Mouse (Mus musculus) forebrain, embryonic 14.5 days (tissue): Measurements from ENCODE around the gene Vps13d. TPM values are rescaled to one million over a fixed set of nuclear protein-coding genes. Genes with fewer than 3 reads are reported as not detected.

Source experiments
- ATAC-seq: fragments of 200-750 bp; cut with Nextera tagmentation; 2 replicates; pipeline ENCODE4 v1.8.0; 2017; ENCODE audit warnings: mild to moderate bottlenecking, moderate library complexity
- DNase-seq: peaks from one replicate; pipeline ENCODE4 v3.0.0-alpha.2; 2015; ENCODE audit warnings: low spot score
- H3K27ac ChIP-seq: fragments of 300-500 bp; sonication (generic); 2 replicates; pipeline ENCODE4 v1.5.1; 2014; ENCODE audit warnings: low read depth, mild to moderate bottlenecking, control low read depth, low read length, moderate library complexity
- H3K27me3 ChIP-seq: fragments of 300-500 bp; sonication (generic); replicated peaks from 2 replicates; pipeline ENCODE4 v1.6.1; 2014; ENCODE audit warnings: low read length, control low read depth, mixed read lengths; ENCODE audit not compliant: control insufficient read depth, insufficient read depth
- H3K36me3 ChIP-seq: fragments of 300-500 bp; sonication (generic); 2 replicates; pipeline ENCODE4 v1.6.1; 2014; ENCODE audit warnings: low read length, control low read depth; ENCODE audit not compliant: control insufficient read depth, insufficient read depth
- H3K4me1 ChIP-seq: fragments of 300-500 bp; sonication (generic); 2 replicates; pipeline ENCODE4 v1.6.1; 2014; ENCODE audit warnings: antibody characterized with exemption, low read length, control low read depth; ENCODE audit not compliant: control insufficient read depth, insufficient read depth
- H3K4me2 ChIP-seq: fragments of 300-500 bp; sonication (generic); 2 replicates; pipeline ENCODE4 v1.6.1; 2014; ENCODE audit warnings: mild to moderate bottlenecking, control low read depth, low read length
- H3K4me3 ChIP-seq: fragments of 300-500 bp; sonication (generic); 2 replicates; pipeline ENCODE4 v1.5.1; 2014; ENCODE audit warnings: low read depth, low read length, control low read depth
- H3K9ac ChIP-seq: fragments of 300-500 bp; sonication (generic); 2 replicates; pipeline ENCODE4 v1.6.1; 2014; ENCODE audit warnings: mild to moderate bottlenecking, low read length, control low read depth, moderate library complexity
- H3K9me3 ChIP-seq: fragments of 300-500 bp; sonication (generic); replicated peaks from 2 replicates; pipeline ENCODE4 v1.6.1; 2016; ENCODE audit warnings: low read length, control low read depth, mixed read lengths; ENCODE audit not compliant: control insufficient read depth
- WGBS: fragments of 180-500 bp; shearing (Covaris S2); extraction: QIAGEN DNeasy Blood & Tissue Kit; methylation state at CpG from one replicate; pipeline ENCODE4 v1.1.7; 2014; 5-methylcytosine and 5-hydroxymethylcytosine counted together
- polyA plus RNA-seq: library from polyadenylated mRNA; unstranded; fragments of >200 nt; fragmentation: Nextera tagmentation; extraction: Ambion mirVana; gene quantifications from 2 replicates; pipeline ENCODE4 v1.2.1, GENCODE M21; 2014

The Vps13d gene
- polyA plus RNA-seq, 1 experiment from 2014 or later: 9.0 TPM

DNA sequence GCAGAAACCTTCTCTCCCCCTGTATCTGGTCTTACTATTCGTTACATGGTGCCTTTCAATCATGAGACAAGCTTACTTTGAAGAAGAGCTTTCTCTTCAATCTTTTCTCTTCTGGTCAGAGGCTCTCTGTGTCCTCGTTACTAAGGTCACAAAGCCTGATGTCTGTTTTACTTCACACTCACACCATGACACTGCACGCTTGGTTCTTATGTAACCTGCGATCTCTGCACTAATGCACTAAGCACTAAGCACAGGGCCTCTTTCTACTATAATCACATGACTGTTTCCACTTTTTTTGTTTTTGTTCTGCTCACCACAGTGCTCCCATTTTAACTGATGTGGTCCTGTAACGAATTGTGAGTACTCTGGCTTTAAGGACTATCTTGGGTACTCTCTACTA is 146.8 kb downstream of the Vps13d start:
- Histone ChIP-seq H3K9ac (no peak overlapping the region), H3K9me3 (no peaks in the 10 kb centered on the region), H3K27ac (no peak overlapping the region), H3K27me3 (no peaks in the 10 kb centered on the region), H3K4me3 (no peak overlapping the region), H3K36me3 (peaks cover 47% of the 10 kb centered on the region), H3K4me1 (peaks cover 4% of the 10 kb centered on the region; the same call in 1 of the 2 replicates), H3K4me2 (no peak overlapping the region)
- DNase-seq (no peak), ATAC-seq (no peak)
- WGBS: 71% methylated on average over 5 of the region's 5 CpGs

DNA sequence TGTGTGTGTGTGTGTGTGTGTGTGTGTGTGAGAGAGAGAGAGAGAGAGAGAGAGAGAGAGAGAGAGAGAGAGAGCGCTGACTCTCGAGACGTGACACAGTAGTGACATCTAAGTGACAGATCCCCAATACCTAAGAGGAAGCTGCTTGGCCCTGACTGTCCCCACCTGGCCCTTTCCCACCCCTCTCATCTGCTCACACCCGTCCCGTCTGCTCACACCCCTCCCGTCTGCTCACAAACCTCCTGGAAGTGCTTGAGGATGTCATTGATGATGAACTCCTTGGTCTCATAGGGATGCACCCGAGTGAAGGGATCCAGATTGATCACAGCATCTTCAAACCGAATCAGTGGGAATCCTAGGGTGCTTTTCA is 148.8 kb downstream of the Vps13d start:
- H3K36me3 ChIP-seq: peaks cover 46% of the 10 kb centered on the region

DNA sequence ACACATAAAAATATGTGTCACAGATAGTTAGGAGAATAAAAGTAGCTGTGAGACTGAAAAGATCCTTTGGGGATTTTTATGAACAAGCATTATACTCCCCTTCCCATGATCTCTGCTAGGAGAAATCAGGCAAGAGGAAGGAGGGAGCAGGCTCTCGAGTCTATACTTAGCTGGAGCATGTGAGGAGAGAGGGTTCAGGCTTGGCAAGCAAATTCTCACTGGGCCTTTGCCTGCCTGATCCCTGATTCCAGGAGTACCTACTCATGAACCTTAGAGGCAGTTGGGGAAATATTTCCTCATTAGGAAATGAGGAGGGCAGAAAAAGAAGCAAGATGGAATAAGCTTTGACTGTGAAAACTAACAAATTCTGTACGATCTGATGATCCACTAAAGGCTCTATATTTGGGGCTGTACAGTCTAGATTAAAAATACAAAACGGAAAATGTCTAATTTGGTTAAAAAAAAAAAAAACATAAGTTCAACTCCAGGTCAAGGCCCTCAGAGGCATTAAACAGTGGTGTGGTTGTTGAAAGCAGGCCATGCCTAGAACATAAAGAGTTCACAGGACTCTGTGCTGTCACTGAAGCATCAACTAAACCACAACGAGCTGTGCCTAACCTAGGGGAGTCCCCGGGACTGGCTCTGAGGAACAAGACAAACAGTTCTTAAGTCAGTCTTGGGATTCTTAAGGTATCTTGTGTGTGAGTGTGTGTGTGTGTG is 149.3 kb downstream of the Vps13d start:
- H3K4me2 ChIP-seq: no peak overlapping the region
- H3K27ac ChIP-seq: no peak overlapping the region
- 82% methylated on average over 5 of the region's 5 CpGs for WGBS
- H3K9ac ChIP-seq: no peak overlapping the region
- H3K36me3 ChIP-seq: peaks cover 46% of the 10 kb centered on the region
- H3K27me3 ChIP-seq: no peaks in the 10 kb centered on the region
- no peak for ATAC-seq
- no peaks in the 10 kb centered on the region for H3K4me1 ChIP-seq
- no peak overlapping the region for H3K4me3 ChIP-seq
- no peak for DNase-seq
- no peaks in the 10 kb centered on the region for H3K9me3 ChIP-seq

More for the DNA sequence above, 148.8 kb downstream of the Vps13d start:
- Histone ChIP-seq H3K27me3 (no peaks in the 10 kb centered on the region), H3K27ac (no peak overlapping the region), H3K9ac (no peak overlapping the region), H3K9me3 (no peaks in the 10 kb centered on the region), H3K4me1 (no peaks in the 10 kb centered on the region), H3K4me3 (no peak overlapping the region), H3K4me2 (no peak overlapping the region)
- 87% methylated on average over 8 of the region's 8 CpGs for WGBS
- no peak for DNase-seq
- ATAC-seq: no peak

DNA sequence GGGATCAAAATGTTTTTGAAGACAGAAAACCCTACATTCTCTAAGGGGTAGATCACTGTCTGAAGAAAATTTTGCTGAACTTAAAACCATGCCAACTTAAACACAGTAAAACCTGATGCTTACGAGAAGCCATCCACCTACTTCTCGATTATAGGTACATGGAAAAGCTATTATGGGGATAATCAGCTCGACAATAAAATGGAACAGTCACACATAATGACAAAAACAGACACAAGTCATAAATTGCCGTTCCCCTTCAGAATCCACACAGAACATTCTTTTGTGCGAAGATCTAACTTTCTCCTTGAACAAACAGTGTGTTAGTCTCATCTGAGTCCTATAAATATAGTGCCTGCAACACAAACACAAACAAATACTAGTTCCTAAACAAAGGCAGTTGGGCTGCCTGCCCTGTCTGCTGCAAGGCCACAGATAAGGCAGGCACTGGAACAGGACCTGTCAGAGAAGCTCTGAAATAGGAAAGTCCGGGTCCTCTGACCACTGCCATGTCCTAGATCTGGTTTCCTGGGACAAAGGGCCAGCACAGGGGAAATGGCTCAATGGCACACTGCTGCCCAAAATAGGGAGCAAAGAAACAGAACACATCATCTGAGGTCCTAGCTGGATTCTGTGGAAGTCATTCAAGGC is 153.5 kb downstream of the Vps13d start:
- H3K9ac ChIP-seq: no peak overlapping the region
- no peak overlapping the region for H3K27ac ChIP-seq
- no peaks in the 10 kb centered on the region for H3K9me3 ChIP-seq
- peaks cover 48% of the 10 kb centered on the region for H3K36me3 ChIP-seq
- ATAC-seq (no peak), DNase-seq (no peak)
- no peaks in the 10 kb centered on the region for H3K27me3 ChIP-seq
- 92% methylated on average over 6 of the region's 6 CpGs for WGBS
- no peak overlapping the region for H3K4me3 ChIP-seq
- no peak overlapping the region for H3K4me2 ChIP-seq
- no peaks in the 10 kb centered on the region for H3K4me1 ChIP-seq

DNA sequence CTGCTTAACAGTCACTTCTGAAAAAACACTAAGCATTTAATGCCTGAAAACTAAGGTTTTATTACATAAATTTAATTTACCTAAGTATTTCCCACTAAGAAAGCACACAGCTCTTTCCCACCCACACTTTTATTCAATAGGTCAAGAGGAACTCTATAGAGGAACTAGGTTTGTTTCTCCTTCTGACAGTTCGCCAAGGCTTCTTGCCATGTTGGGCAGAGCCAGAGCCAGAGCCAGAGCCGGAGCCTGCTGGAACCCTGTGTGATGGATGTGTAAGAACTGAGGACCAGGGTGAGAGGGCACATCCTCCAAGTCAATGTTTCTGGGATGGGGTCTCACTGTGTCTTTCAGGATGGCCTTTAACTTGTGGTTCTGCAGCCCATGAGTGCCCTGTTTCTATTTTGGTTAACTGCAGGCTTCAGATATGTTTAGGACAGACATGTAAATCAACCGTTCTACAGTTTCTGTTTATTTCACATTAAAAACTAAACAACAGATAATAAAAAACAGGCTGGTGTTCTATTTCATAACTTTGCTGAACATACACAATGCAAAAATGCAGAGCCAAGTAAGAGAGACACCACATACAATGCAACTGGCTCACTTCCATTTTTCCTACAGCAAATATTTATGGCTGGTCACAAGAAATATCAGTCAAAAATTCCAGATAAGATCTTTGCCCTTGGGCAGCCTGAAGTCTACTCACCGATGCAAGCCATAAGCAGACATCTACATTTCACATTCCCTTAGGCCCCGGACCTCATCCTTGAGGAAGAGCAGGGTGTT is 157.0 kb downstream of the Vps13d start:
- Histone ChIP-seq H3K4me3 (no peak overlapping the region), H3K9ac (no peak overlapping the region), H3K4me1 (no peaks in the 10 kb centered on the region; the same call in 1 of the 2 replicates), H3K9me3 (no peaks in the 10 kb centered on the region), H3K4me2 (no peak overlapping the region), H3K27me3 (no peaks in the 10 kb centered on the region), H3K27ac (no peak overlapping the region), H3K36me3 (peaks cover 23% of the 10 kb centered on the region; the same call in 1 of the 2 replicates)
- DNase-seq (no peak), ATAC-seq (no peak)
- WGBS: 92% methylated on average over 5 of the region's 5 CpGs

DNA sequence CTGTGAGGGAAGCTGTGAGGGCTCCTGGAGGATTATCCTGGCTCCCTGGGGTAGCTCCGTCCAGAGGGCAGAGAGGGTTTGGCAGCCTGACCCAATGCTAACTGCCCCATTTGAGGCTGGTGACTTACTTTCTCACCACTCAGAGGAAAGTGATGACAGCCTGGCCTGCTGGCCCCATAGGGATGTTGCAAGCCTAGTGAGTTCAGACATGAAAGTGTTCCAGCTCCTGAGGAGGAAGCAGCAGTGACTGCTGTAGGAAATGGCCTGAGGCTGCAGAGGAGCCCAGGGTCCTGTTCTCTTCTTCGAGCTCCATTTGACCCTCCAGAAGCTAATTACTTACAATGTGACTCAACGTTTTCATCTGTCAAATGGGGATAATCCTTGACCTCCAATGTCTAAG is 157.8 kb downstream of the Vps13d start:
- H3K4me3 ChIP-seq: no peak overlapping the region
- no peak overlapping the region for H3K4me2 ChIP-seq
- H3K27me3 ChIP-seq: no peaks in the 10 kb centered on the region
- H3K27ac ChIP-seq: no peak overlapping the region
- 52% methylated on average over 3 of the region's 3 CpGs for WGBS
- peaks cover 18% of the 10 kb centered on the region; the same call in 1 of the 2 replicates for H3K36me3 ChIP-seq
- ATAC-seq: no peak
- no peak for DNase-seq
- no peak overlapping the region for H3K9ac ChIP-seq
- H3K4me1 ChIP-seq: no peaks in the 10 kb centered on the region; the same call in 1 of the 2 replicates
- H3K9me3 ChIP-seq: no peaks in the 10 kb centered on the region

- Histone ChIP-seq H3K27me3 (no peaks in the 10 kb centered on the region), H3K36me3 (peaks cover 8% of the 10 kb centered on the region; the same call in 1 of the 2 replicates), H3K27ac (no peak overlapping the region), H3K4me3 (no peak overlapping the region), H3K4me1 (no peaks in the 10 kb centered on the region; the same call in 1 of the 2 replicates), H3K4me2 (no peak overlapping the region), H3K9me3 (no peaks in the 10 kb centered on the region), H3K9ac (no peak overlapping the region)
- DNase-seq (no peak), ATAC-seq (no peak)
- WGBS: 74% methylated on average over 3 of the region's 3 CpGs
These were observed 159.4 kb downstream of the Vps13d start for GRCm38 (mm10) chr4:145035450-145035849.

GRCm38 (mm10) chr4:145034506-145035243 is 160.1 kb downstream of the Vps13d start:
- H3K4me1 ChIP-seq: no peaks in the 10 kb centered on the region; the same call in 1 of the 2 replicates
- H3K36me3 ChIP-seq: peaks cover 5% of the 10 kb centered on the region; the same call in 1 of the 2 replicates
- no peaks in the 10 kb centered on the region for H3K9me3 ChIP-seq
- no peak overlapping the region for H3K4me2 ChIP-seq
- no peak for ATAC-seq
- no peak overlapping the region for H3K9ac ChIP-seq
- no peaks in the 10 kb centered on the region for H3K27me3 ChIP-seq
- no peak overlapping the region for H3K4me3 ChIP-seq
- DNase-seq: no peak
- WGBS: 17% methylated on average over 11 of the region's 11 CpGs
- no peak overlapping the region for H3K27ac ChIP-seq
